Mouse (Mus musculus) liver, embryonic 14.5 days (tissue): Measurements from ENCODE around the gene Scn4b. TPM values are rescaled to one million over a fixed set of nuclear protein-coding genes. Genes with fewer than 3 reads are reported as not detected.

Source experiments
- ATAC-seq: fragments of 200-750 bp; cut with Nextera tagmentation; 2 replicates; pipeline ENCODE4 v1.8.0; 2017; ENCODE audit warnings: moderate number of reproducible peaks, mild to moderate bottlenecking, moderate library complexity; ENCODE audit not compliant: insufficient read depth
- DNase-seq, 3 experiments: peaks; one replicate each; pipeline ENCODE4 v3.0.0-alpha.2; 2012 to 2013; ENCODE audit warnings: low read depth in 3 of 3, low spot score in 3 of 3
- H3K27ac ChIP-seq: fragments of 300-500 bp; sonication (generic); 2 replicates; pipeline ENCODE4 v1.5.1; 2014; ENCODE audit warnings: moderate library complexity, mild to moderate bottlenecking, control low read depth, inconsistent platforms
- H3K27me3 ChIP-seq: fragments of 300-500 bp; sonication (generic); 2 replicates; pipeline ENCODE4 v1.6.1; 2014; ENCODE audit warnings: mild to moderate bottlenecking, low read length, moderate library complexity; ENCODE audit not compliant: control insufficient read depth, insufficient read depth
- H3K36me3 ChIP-seq: fragments of 300-500 bp; sonication (generic); replicated peaks from 2 replicates; pipeline ENCODE4 v1.6.1; 2014; ENCODE audit warnings: low read depth; ENCODE audit not compliant: control insufficient read depth, insufficient read depth
- H3K4me1 ChIP-seq, 2 experiments: fragments of 200-500 bp in 1 of 2; fragments of 300-500 bp in 1 of 2; sonication (generic) in 1 of 2; replicated peaks; 2 replicates each; pipeline ENCODE4 v1.6.1; 2012 to 2014; ENCODE audit warnings: antibody characterized with exemption in 1 of 2, inconsistent platforms in 1 of 2, low read length in 1 of 2; ENCODE audit not compliant: control insufficient read depth in 2 of 2, insufficient read depth in 2 of 2
- H3K4me2 ChIP-seq: fragments of 300-500 bp; sonication (generic); 2 replicates; pipeline ENCODE4 v1.6.1; 2014; ENCODE audit warnings: low read depth, mild to moderate bottlenecking, control low read depth, moderate library complexity
- H3K4me3 ChIP-seq, 2 experiments: fragments of 200-500 bp in 1 of 2; fragments of 300-500 bp in 1 of 2; sonication (generic) in 1 of 2; 2 replicates each; pipeline ENCODE4 v1.5.1; 2012 to 2014; ENCODE audit warnings: low read depth in 2 of 2, low read length in 2 of 2, mild to moderate bottlenecking in 2 of 2, control low read depth in 1 of 2, inconsistent platforms in 1 of 2, moderate library complexity in 1 of 2; ENCODE audit not compliant: insufficient read depth in 1 of 2
- H3K9ac ChIP-seq: fragments of 300-500 bp; sonication (generic); replicated peaks from 2 replicates; pipeline ENCODE4 v1.6.1; 2014; ENCODE audit warnings: mild to moderate bottlenecking, control low read depth, moderate library complexity
- H3K9me3 ChIP-seq: fragments of 300-500 bp; sonication (generic); 2 replicates; pipeline ENCODE4 v1.6.1; 2016; ENCODE audit warnings: low read length, mixed read lengths; ENCODE audit not compliant: control insufficient read depth
- CTCF ChIP-seq: IDR thresholded peaks from 2 replicates; pipeline ENCODE4 v1.5.1; 2016; ENCODE audit warnings: antibody characterized with exemption, low read depth, control low read depth
- EP300 ChIP-seq: IDR thresholded peaks from 2 replicates; pipeline ENCODE4 v1.6.1; 2016; ENCODE audit warnings: antibody characterized with exemption, low read depth
- WGBS: fragments of 180-500 bp; shearing (Covaris S2); extraction: QIAGEN DNeasy Blood & Tissue Kit; methylation state at CpG from one replicate; pipeline ENCODE4 v1.1.7; 2014; ENCODE audit not compliant: insufficient replicate concordance; 5-methylcytosine and 5-hydroxymethylcytosine counted together
- polyA plus RNA-seq, 2 experiments: library from polyadenylated mRNA; depleted of rRNA in 1 of 2; stranded (reverse) in 1 of 2; unstranded in 1 of 2; fragments of >200 nt; fragmentation: Nextera tagmentation in 1 of 2; extraction: Ambion mirVana in 1 of 2; gene quantifications; 2 replicates each; pipeline versions ENCODE4 v1.2.1 to v1.2.3; 2012 to 2014

Scn4b gene
- polyA plus RNA-seq, 2 experiments: 0.01 to 0.06 TPM

- WGBS: 44% methylated on average over 7 of the region's 7 CpGs
- TF ChIP-seq CTCF: no peak
- no peak for TF ChIP-seq EP300
- H3K27me3 ChIP-seq: peaks cover 37% of the 10 kb centered on the region
These were observed 2.8 kb downstream of the Scn4b start for GRCm38 (mm10) chr9:45140945-45141344.

GRCm38 (mm10) chr9:45142686-45143085, 4.5 kb downstream of the Scn4b start:
- Histone ChIP-seq H3K9ac (no peak overlapping the region), H3K27me3 (peaks cover 28% of the 10 kb centered on the region), H3K9me3 (no peaks in the 10 kb centered on the region), H3K4me3 (no peak overlapping the region), H3K36me3 (no peaks in the 10 kb centered on the region), H3K27ac (no peak overlapping the region), H3K4me1 (peaks cover 0 to under 1% of the 10 kb centered on the region in 2 experiments; a peak in 1 of 4 replicates), H3K4me2 (no peak overlapping the region)
- ATAC-seq: no peak
- DNase-seq: no peak
- TF ChIP-seq CTCF: no peak
- WGBS: 50% methylated on average over 3 of the region's 3 CpGs

More at GRCm38 (mm10) chr9:45140945-45141344, 2.8 kb downstream of the Scn4b start:
- no peak for ATAC-seq
- H3K4me2 ChIP-seq: no peak overlapping the region
- DNase-seq: no peak
- peaks cover 0 to 2% of the 10 kb centered on the region in 2 experiments; a peak in 1 of 4 replicates for H3K4me1 ChIP-seq
- H3K27ac ChIP-seq: no peak overlapping the region
- no peaks in the 10 kb centered on the region for H3K9me3 ChIP-seq
- no peak overlapping the region for H3K4me3 ChIP-seq
- no peaks in the 10 kb centered on the region for H3K36me3 ChIP-seq
- no peak overlapping the region for H3K9ac ChIP-seq

- H3K27me3 ChIP-seq: peaks cover 7% of the 10 kb centered on the region
- no peak for DNase-seq
These were observed 7.5 kb downstream of the Scn4b start for GRCm38 (mm10) chr9:45145533-45146266.

GRCm38 (mm10) chr9:45146267-45146597, 8.0 kb downstream of the Scn4b start:
- DNase-seq: no peak
- H3K36me3 ChIP-seq: no peaks in the 10 kb centered on the region
- H3K4me2 ChIP-seq: peak overlapping the region; percentile 47
- no peak for TF ChIP-seq EP300
- TF ChIP-seq CTCF: peak; percentile 71
- ATAC-seq: no peak
- peaks cover 7% of the 10 kb centered on the region for H3K27me3 ChIP-seq
- no peaks in the 10 kb centered on the region for H3K4me1 ChIP-seq
- no peak overlapping the region for H3K9ac ChIP-seq
- no peaks in the 10 kb centered on the region for H3K9me3 ChIP-seq
- H3K27ac ChIP-seq: no peak overlapping the region
- peak overlapping the region in 1 of 2 experiments; percentile 25; a peak in 2 of 4 replicates for H3K4me3 ChIP-seq
- WGBS: 3% methylated on average over 5 of the region's 5 CpGs

More at GRCm38 (mm10) chr9:45145533-45146266, 7.5 kb downstream of the Scn4b start:
- Histone ChIP-seq H3K4me2 (peak overlapping the region; percentile 47), H3K9ac (no peak overlapping the region), H3K4me1 (no peaks in the 10 kb centered on the region), H3K4me3 (peak overlapping the region in 1 of 2 experiments; percentile 25; a peak in 2 of 4 replicates), H3K9me3 (no peaks in the 10 kb centered on the region), H3K36me3 (no peaks in the 10 kb centered on the region), H3K27ac (no peak overlapping the region)
- 9% methylated on average over 27 of the region's 27 CpGs for WGBS
- no peak for ATAC-seq
- no peak for TF ChIP-seq EP300
- no peak for TF ChIP-seq CTCF

- Histone ChIP-seq H3K27ac (no peak overlapping the region), H3K27me3 (peaks cover 2% of the 10 kb centered on the region), H3K4me3 (no peak overlapping the region), H3K9ac (no peak overlapping the region), H3K4me1 (no peaks in the 10 kb centered on the region), H3K9me3 (no peaks in the 10 kb centered on the region), H3K4me2 (no peak overlapping the region), H3K36me3 (no peaks in the 10 kb centered on the region)
- DNase-seq (no peak), ATAC-seq (no peak)
- TF ChIP-seq EP300 (no peak), CTCF (no peak)
- WGBS: 36% methylated on average over 1 of the region's 1 CpGs
These were observed 12.7 kb downstream of the Scn4b start for GRCm38 (mm10) chr9:45150933-45151332.
